7 mouse cellular contexts compared by ENCODE assay signal in the genomic region with DNA sequence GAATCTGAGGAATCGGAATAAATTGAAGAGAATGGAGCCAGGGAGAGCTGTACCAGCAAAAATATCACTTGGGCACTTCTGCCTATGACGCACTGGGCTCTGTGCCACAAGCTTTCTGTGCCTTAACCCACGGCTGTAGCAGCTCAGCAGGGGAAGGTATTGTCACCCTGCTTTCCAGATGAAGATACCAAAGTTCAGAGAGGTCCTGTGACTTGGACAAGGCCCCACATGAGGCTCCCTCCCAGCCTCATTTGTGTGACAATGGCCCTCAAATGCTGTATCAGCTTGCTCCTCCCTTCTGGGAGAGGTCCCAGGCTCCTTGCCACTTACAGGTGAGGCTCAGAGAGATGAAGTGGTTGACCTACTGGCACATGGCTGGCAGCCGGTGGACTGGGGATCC. TPM values are rescaled to one million over a fixed set of nuclear protein-coding genes. Genes with fewer than 3 reads are reported as not detected.
DNase-seq lines count a peak whose midpoint lies in the region; ATAC-seq lines count a peak whose summit lies in the region.

No protein-coding gene starts in this region.

- peaks cover 65% of the 10 kb centered on the region for H3K27me3 ChIP-seq in megakaryocyte, embryonic 14.5 days (replicated peaks)
- peaks cover 3% of the 10 kb centered on the region for H3K27me3 ChIP-seq in forebrain, embryonic 12.5 days
- H3K27me3 ChIP-seq in midbrain, embryonic 14.5 days (ENCODE audit: control insufficient read depth, insufficient read depth, low read length): no peaks in the 10 kb centered on the region; the same call in 1 of the 2 replicates

- no peak overlapping the region for H3K27ac ChIP-seq in forebrain, embryonic 12.5 days
- no peak overlapping the region for H3K27ac ChIP-seq in midbrain, embryonic 14.5 days (replicated peaks; ENCODE audit: low read depth, low read length)

- H3K9me3 ChIP-seq in megakaryocyte, embryonic 14.5 days: peaks cover 5% of the 10 kb centered on the region; the same call in 1 of the 2 replicates
- no peaks in the 10 kb centered on the region for H3K9me3 ChIP-seq in forebrain, embryonic 12.5 days
- H3K9me3 ChIP-seq in midbrain, embryonic 14.5 days (ENCODE audit: control insufficient read depth, low read length): no peaks in the 10 kb centered on the region

- peak; percentile 58 for DNase-seq in kidney, postnatal 14 days
- DNase-seq in midbrain, embryonic 14.5 days: peak; percentile 37
- no peak for DNase-seq in thymus, postnatal 14 days
- DNase-seq in spleen, postnatal 14 days (ENCODE audit: low spot score in 2 of 2): no peak

- H3K36me3 ChIP-seq in megakaryocyte, embryonic 14.5 days (replicated peaks; ENCODE audit: low read length): no peaks in the 10 kb centered on the region
- no peaks in the 10 kb centered on the region for H3K36me3 ChIP-seq in forebrain, embryonic 12.5 days (replicated peaks)
- no peaks in the 10 kb centered on the region for H3K36me3 ChIP-seq in midbrain, embryonic 14.5 days (ENCODE audit: control insufficient read depth, insufficient read depth, low read length)

- H3K4me3 ChIP-seq in megakaryocyte, embryonic 14.5 days (replicated peaks): peak overlapping the region; percentile 1
- H3K4me3 ChIP-seq in forebrain, embryonic 12.5 days (replicated peaks): peak overlapping the region; percentile 73; the same call in 1 of the 2 replicates
- H3K4me3 ChIP-seq in midbrain, embryonic 14.5 days (replicated peaks; ENCODE audit: low read depth, low read length): no peak overlapping the region

- H3K4me1 ChIP-seq in megakaryocyte, embryonic 14.5 days: peaks cover 47% of the 10 kb centered on the region
- peaks cover 34% of the 10 kb centered on the region for H3K4me1 ChIP-seq in forebrain, embryonic 12.5 days
- peaks cover 16% of the 10 kb centered on the region for H3K4me1 ChIP-seq in midbrain, embryonic 14.5 days (ENCODE audit: control insufficient read depth, insufficient read depth, low read length)

- no peak for ATAC-seq in megakaryocyte, adult 5-6 weeks (ENCODE audit: poor library complexity, severe bottlenecking)
- ATAC-seq in forebrain, embryonic 12.5 days (ENCODE audit: low FRiP score): no peak
- ATAC-seq in midbrain, embryonic 14.5 days (ENCODE audit: low FRiP score, low TSS enrichment): no peak

- peak overlapping the region; percentile 88 for H3K4me2 ChIP-seq in forebrain, embryonic 12.5 days
- H3K4me2 ChIP-seq in midbrain, embryonic 14.5 days (ENCODE audit: low read length): peak overlapping the region; percentile 90; the same call in 1 of the 2 replicates

- peak overlapping the region; percentile 80; the same call in 1 of the 2 replicates for H3K9ac ChIP-seq in forebrain, embryonic 12.5 days
- no peak overlapping the region for H3K9ac ChIP-seq in midbrain, embryonic 14.5 days (replicated peaks; ENCODE audit: low read length)

- 31% methylated on average over 4 of the region's 4 CpGs for WGBS in forebrain, embryonic 12.5 days
- 20% methylated on average over 4 of the region's 4 CpGs for WGBS in midbrain, embryonic 14.5 days

RNA-seq across cellular contexts. Expression of a gene that starts 15.8 kb away (rescaled TPM):
- 3.6 and 5.5 TPM in 2 replicates for polyA plus RNA-seq in megakaryocyte, embryonic 14.5 days (2012; ENCODE audit: insufficient read depth, low replicate concordance)
- total RNA-seq in megakaryocyte, adult 5-6 weeks (2015): 1.7 and 2.6 TPM in 2 replicates
- total RNA-seq in megakaryocyte, adult 5-6 weeks (2017): 3.0 and 3.6 TPM in 2 replicates
- polyA plus RNA-seq in forebrain, embryonic 12.5 days (2016; fragmentation: Nextera tagmentation; extraction: Ambion mirVana): 9.5 and 10.8 TPM in 2 replicates
- 7.0 and 8.0 TPM in 2 replicates for polyA plus RNA-seq in midbrain, embryonic 14.5 days (2014; fragmentation: Nextera tagmentation; extraction: Ambion mirVana)

RNA-seq across cellular contexts. Expression of a gene that starts 27.6 kb away (rescaled TPM):
- 0.56 TPM in 1 of 2 replicates, not detected in the other for polyA plus RNA-seq in megakaryocyte, embryonic 14.5 days (2012; ENCODE audit: insufficient read depth, low replicate concordance)
- 0.13 and 0.25 TPM in 2 replicates for total RNA-seq in megakaryocyte, adult 5-6 weeks (2015)
- total RNA-seq in megakaryocyte, adult 5-6 weeks (2017): 0.18 and 2.8 TPM in 2 replicates
- 0.66 and 0.76 TPM in 2 replicates for polyA plus RNA-seq in forebrain, embryonic 12.5 days (2016; fragmentation: Nextera tagmentation; extraction: Ambion mirVana)
- 0.54 and 1.2 TPM in 2 replicates for polyA plus RNA-seq in midbrain, embryonic 14.5 days (2014; fragmentation: Nextera tagmentation; extraction: Ambion mirVana)

RNA-seq across cellular contexts. Expression of a gene that starts 49.0 kb away (rescaled TPM):
- 7.7 and 25.0 TPM in 2 replicates for polyA plus RNA-seq in megakaryocyte, embryonic 14.5 days (2012; ENCODE audit: insufficient read depth, low replicate concordance)
- total RNA-seq in megakaryocyte, adult 5-6 weeks (2015): 10.1 and 11.1 TPM in 2 replicates
- total RNA-seq in megakaryocyte, adult 5-6 weeks (2017): 10.8 and 15.5 TPM in 2 replicates
- polyA plus RNA-seq in forebrain, embryonic 12.5 days (2016; fragmentation: Nextera tagmentation; extraction: Ambion mirVana): 33.3 and 34.1 TPM in 2 replicates
- 21.1 and 25.8 TPM in 2 replicates for polyA plus RNA-seq in midbrain, embryonic 14.5 days (2014; fragmentation: Nextera tagmentation; extraction: Ambion mirVana)

RNA-seq across cellular contexts. Expression of a gene that starts 49.8 kb away (rescaled TPM):
- polyA plus RNA-seq in megakaryocyte, embryonic 14.5 days (2012; ENCODE audit: insufficient read depth, low replicate concordance): 0.34 TPM in 1 of 2 replicates, not detected in the other
- 0.11 and 0.16 TPM in 2 replicates for total RNA-seq in megakaryocyte, adult 5-6 weeks (2015)
- not detected in 2 replicates for total RNA-seq in megakaryocyte, adult 5-6 weeks (2017)
- polyA plus RNA-seq in forebrain, embryonic 12.5 days (2016; fragmentation: Nextera tagmentation; extraction: Ambion mirVana): 0.55 and 0.78 TPM in 2 replicates
- 1.2 and 1.3 TPM in 2 replicates for polyA plus RNA-seq in midbrain, embryonic 14.5 days (2014; fragmentation: Nextera tagmentation; extraction: Ambion mirVana)

Comparison
In these comparisons a context has a peak if more than half of its experiments do, and no peak if none do; other contexts are left out.
1. DNase-seq: peak in kidney, postnatal 14 days (single experiment) and midbrain, embryonic 14.5 days (single experiment); none in thymus, postnatal 14 days (single experiment) and spleen, postnatal 14 days (0 of 2).